ENCODE assay signal across 11 mouse cellular contexts in genomic region chr1:126656246-126656645, GRCm38 (mm10).
DNase-seq lines count a peak whose midpoint lies in the region; ATAC-seq and TF ChIP-seq lines count a peak whose summit lies in the region.
"Had no signal": no experiment of that assay in that cellular context is flagged by ENCODE, and none has a peak within 500 bp of the region (broad histone marks: within the 10 kb centered on the region; RNA-seq: fewer than 3 reads in every experiment).

No protein-coding gene starts in this region.

- H3K4me3 ChIP-seq in hindbrain, postnatal 0 days (ENCODE audit: low read length): no peak overlapping the region
- no peak overlapping the region for H3K4me3 ChIP-seq in hindbrain, embryonic 13.5 days
- H3K4me3 ChIP-seq: lung, embryonic 15.5 days had no signal

- no peak for ATAC-seq in hindbrain, postnatal 0 days
- no peak for ATAC-seq in hindbrain, embryonic 13.5 days (ENCODE audit: low FRiP score)
- peak; percentile 99 for ATAC-seq in frontal cortex, adult (ENCODE audit: low TSS enrichment)
- ATAC-seq in granulocyte monocyte progenitor cell, adult 5-6 weeks (replicated peaks; ENCODE audit: poor library complexity, severe bottlenecking): no peak
- no peak for ATAC-seq in monocyte, adult 5-6 weeks (replicated peaks; ENCODE audit: insufficient number of reproducible peaks, low FRiP score, low TSS enrichment, poor library complexity, severe bottlenecking)

- H3K9ac ChIP-seq in hindbrain, postnatal 0 days (replicated peaks; ENCODE audit: low read length): no peak overlapping the region
- H3K9ac ChIP-seq in hindbrain, embryonic 13.5 days: no peak overlapping the region
- H3K9ac ChIP-seq: lung, embryonic 15.5 days had no signal

- no peak overlapping the region for H3K27ac ChIP-seq in hindbrain, postnatal 0 days
- no peak overlapping the region for H3K27ac ChIP-seq in hindbrain, embryonic 13.5 days
- H3K27ac ChIP-seq: lung, embryonic 15.5 days had no signal

- 50% methylated on average over 2 of the region's 2 CpGs for WGBS in hindbrain, postnatal 0 days
- 44% methylated on average over 2 of the region's 2 CpGs for WGBS in hindbrain, embryonic 13.5 days

- no peaks in the 10 kb centered on the region for H3K36me3 ChIP-seq in hindbrain, postnatal 0 days (ENCODE audit: insufficient read depth, low read length)
- H3K36me3 ChIP-seq in hindbrain, embryonic 13.5 days: no peaks in the 10 kb centered on the region
- H3K36me3 ChIP-seq: lung, embryonic 15.5 days had no signal

- no peak for TF ChIP-seq CTCF in hindbrain, postnatal 0 days (IDR thresholded peaks at IDR 0.05; ENCODE audit: low read depth)

- H3K27me3 ChIP-seq in hindbrain, postnatal 0 days (ENCODE audit: insufficient read depth, low read length): no peaks in the 10 kb centered on the region
- H3K27me3 ChIP-seq in hindbrain, embryonic 13.5 days: no peaks in the 10 kb centered on the region
- H3K27me3 ChIP-seq: CH12.LX; lung, embryonic 15.5 days had no signal

- H3K4me1 ChIP-seq in hindbrain, postnatal 0 days (ENCODE audit: insufficient read depth, low read length): no peaks in the 10 kb centered on the region
- H3K4me1 ChIP-seq in hindbrain, embryonic 13.5 days (replicated peaks): peaks cover 20% of the 10 kb centered on the region
- H3K4me1 ChIP-seq: lung, embryonic 15.5 days had no signal

- no peaks in the 10 kb centered on the region for H3K9me3 ChIP-seq in hindbrain, postnatal 0 days (ENCODE audit: low read length)
- no peaks in the 10 kb centered on the region for H3K9me3 ChIP-seq in hindbrain, embryonic 13.5 days
- H3K9me3 ChIP-seq: lung, embryonic 15.5 days had no signal

- peak; percentile 6 for DNase-seq in hindbrain, postnatal 0 days (ENCODE audit: low spot score)
- DNase-seq in layer of hippocampus, adult 8-10 months (ENCODE audit: low spot score in 2 of 2): peak; percentile 81 to 88
- DNase-seq in right cerebral cortex, postnatal 14 days: peak; percentile 29
- DNase-seq in kidney, postnatal 4 days: no peak
- DNase-seq: adrenal gland, postnatal 36 days had no signal

- no peak overlapping the region for H3K4me2 ChIP-seq in hindbrain, postnatal 0 days (ENCODE audit: low read depth, low read length)
- no peak overlapping the region for H3K4me2 ChIP-seq in hindbrain, embryonic 13.5 days
- H3K4me2 ChIP-seq: lung, embryonic 15.5 days had no signal

Comparison
In these comparisons a context has a peak if more than half of its experiments do, and no peak if none do; other contexts are left out.
1. DNase-seq: peak in hindbrain, postnatal 0 days (single experiment), layer of hippocampus, adult 8-10 months (2 of 2) and right cerebral cortex, postnatal 14 days (single experiment); none in kidney, postnatal 4 days (0 of 2).